Mouse (Mus musculus): ENCODE data around the gene Mprip. TPM values are rescaled to one million over a fixed set of nuclear protein-coding genes. Genes with fewer than 3 reads are reported as not detected.

Mprip gene
- polyA plus RNA-seq (2021; fragmentation: Nextera tagmentation), result 29.8 and 39.8 TPM in 2 replicates
- long read RNA-seq, experiment 1, full-length matches to known transcripts, result 36 of 210 reads
- long read RNA-seq, experiment 1, partial matches to known transcripts, result 125 of 210 reads
- long read RNA-seq, experiment 1, other reads (novel, unspliced or antisense), result 49 of 210 reads
- long read RNA-seq, experiment 2, full-length matches to known transcripts, result 5 of 82 reads
- long read RNA-seq, experiment 2, partial matches to known transcripts, result 55 of 82 reads
- long read RNA-seq, experiment 2, other reads (novel, unspliced or antisense), result 22 of 82 reads

GRCm38 (mm10) chr11:59661005-59661404 lies at the start of gene Mprip:
Mprip (plus strand) TSS chr11:59661305.

GRCm38 (mm10) chr11:59787199-59787781 lies 126.2 kb downstream of the Mprip start, which contains the start of gene Pld6:
Pld6 (minus strand) TSS chr11:59787645.

GRCm38 (mm10) chr11:59809670-59810474 lies 148.8 kb downstream of the Mprip start, which contains the start of gene Flcn:
Flcn (minus strand) TSS chr11:59810016.

Other genes starting within 250 kb of the Mprip start
- gene Jmjd4, start 211.3 kb upstream of the Mprip start, polyA plus RNA-seq (2021; fragmentation: Nextera tagmentation), result 8.1 and 11.6 TPM in 2 replicates
- 606 and 669 TPM in 2 replicates for gene Snap47, start 210.1 kb upstream of the Mprip start, polyA plus RNA-seq (2021; fragmentation: Nextera tagmentation)
- 2.1 and 3.8 TPM in 2 replicates for gene Zfp867, start 188.8 kb upstream of the Mprip start, polyA plus RNA-seq (2021; fragmentation: Nextera tagmentation)
- gene Zkscan17, start 134.6 kb upstream of the Mprip start, polyA plus RNA-seq (2021; fragmentation: Nextera tagmentation), result 3.2 and 4.3 TPM in 2 replicates
- 0.69 and 0.75 TPM in 2 replicates for gene Nlrp3, start 119.7 kb upstream of the Mprip start, polyA plus RNA-seq (2021; fragmentation: Nextera tagmentation)
- not detected in 2 replicates for gene Olfr222, start 85.1 kb upstream of the Mprip start, polyA plus RNA-seq (2021; fragmentation: Nextera tagmentation)
- not detected in 2 replicates for gene Olfr223, start 68.0 kb upstream of the Mprip start, polyA plus RNA-seq (2021; fragmentation: Nextera tagmentation)
- 0.42 and 0.54 TPM in 2 replicates for gene Pld6, start 126.3 kb downstream of the Mprip start, polyA plus RNA-seq (2021; fragmentation: Nextera tagmentation)
- gene Flcn, start 148.7 kb downstream of the Mprip start, polyA plus RNA-seq (2021; fragmentation: Nextera tagmentation), result 22.3 and 28.4 TPM in 2 replicates
- 95.8 and 100 TPM in 2 replicates for gene Nt5m, start 178.1 kb downstream of the Mprip start, polyA plus RNA-seq (2021; fragmentation: Nextera tagmentation)
- 93.0 and 112 TPM in 2 replicates for gene Cops3, start 178.5 kb downstream of the Mprip start, polyA plus RNA-seq (2021; fragmentation: Nextera tagmentation)